Mouse (Mus musculus) kidney, adult 9 months (tissue): ENCODE data around the gene Trim46.

Experiments
- DNase-seq: peaks from one replicate; pipeline ENCODE4 v3.0.0; 2022

Trim46 gene

GRCm38 (mm10) chr3:89208075-89208657 lies 37.9 kb downstream of the Trim46 start:
- DNase-seq, result no peak

DNA sequence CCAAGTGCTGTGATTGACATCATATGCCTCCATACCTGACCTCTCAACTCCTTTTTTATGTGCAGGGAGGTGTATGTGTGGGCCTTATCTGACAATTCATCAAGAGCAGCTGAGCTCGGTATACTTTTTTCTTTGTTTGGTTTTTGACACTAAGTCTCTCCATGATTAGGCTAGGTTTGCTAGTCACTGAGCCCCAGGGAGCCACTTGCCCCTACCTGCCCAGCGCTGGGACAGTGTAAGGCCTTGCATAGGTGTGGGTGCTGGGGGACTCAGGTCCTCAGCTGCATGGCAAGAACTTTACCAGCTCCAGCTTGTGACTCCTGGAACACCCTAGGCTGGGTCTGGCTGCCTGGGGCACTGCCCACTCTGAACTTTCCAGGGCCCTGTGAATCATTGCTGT lies 39.4 kb downstream of the Trim46 start:
- no peak for DNase-seq

DNA sequence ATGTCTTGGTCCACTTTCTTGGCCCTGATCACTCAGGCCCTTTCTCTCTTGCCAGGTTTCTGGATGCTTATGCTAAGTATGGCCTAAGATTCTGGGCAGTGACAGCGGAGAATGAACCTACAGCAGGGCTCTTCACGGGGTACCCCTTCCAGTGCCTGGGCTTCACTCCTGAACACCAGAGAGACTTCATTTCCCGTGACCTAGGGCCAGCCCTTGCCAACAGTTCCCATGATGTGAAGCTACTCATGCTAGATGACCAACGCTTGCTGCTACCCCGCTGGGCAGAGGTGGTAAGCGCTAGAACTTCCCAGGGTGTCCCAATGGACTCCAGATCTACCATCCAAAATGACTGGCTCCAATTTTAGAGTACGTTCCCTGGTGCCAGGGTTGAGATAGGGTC lies 40.0 kb downstream of the Trim46 start:
- DNase-seq, result no peak

DNA sequence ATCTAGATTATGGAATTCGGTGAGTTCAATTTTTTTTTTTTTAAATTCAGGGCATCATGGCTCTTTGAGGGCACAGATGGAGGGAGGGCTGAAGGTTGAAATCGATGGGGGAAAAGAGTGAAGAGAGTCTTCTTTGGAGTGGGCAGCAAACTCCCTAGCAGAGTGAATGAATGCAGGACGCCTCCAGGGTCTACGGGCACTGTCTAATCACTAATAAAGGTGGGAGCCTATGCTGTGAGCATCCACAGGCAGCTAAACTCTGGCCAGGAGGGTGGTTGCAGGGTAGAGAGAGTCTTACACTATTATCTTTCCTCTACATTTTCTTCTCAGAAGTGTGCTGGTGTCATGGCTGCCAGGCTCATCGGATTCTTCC lies 43.0 kb downstream of the Trim46 start:
- no peak for DNase-seq

- DNase-seq, result peak; percentile 88
Observed at GRCm38 (mm10) chr3:89202253-89203141, 43.6 kb downstream of the Trim46 start, which contains the start of gene Gba. Gba (plus strand) TSS chr3:89202928.

DNA sequence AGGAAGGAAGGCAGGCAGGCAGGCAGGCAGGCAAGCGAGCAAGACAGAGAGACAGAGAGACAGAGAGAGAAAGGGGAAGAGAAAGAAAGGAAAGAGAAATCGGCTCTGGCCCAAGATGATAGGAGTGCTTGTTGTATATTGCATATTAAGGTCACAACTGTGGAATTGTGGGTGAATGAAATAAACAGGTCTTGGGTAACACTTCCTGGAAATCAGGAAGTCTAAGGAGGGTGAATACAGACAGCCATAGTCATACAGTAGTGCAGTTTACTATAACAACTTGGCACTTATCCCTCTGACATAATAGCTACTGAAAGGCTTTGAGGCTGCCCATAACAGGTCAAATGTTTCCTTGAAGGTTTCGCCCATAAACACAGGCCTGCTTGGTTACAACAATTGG lies 46.3 kb downstream of the Trim46 start:
- no peak for DNase-seq

GRCm38 (mm10) chr3:89195979-89196877 lies 49.9 kb downstream of the Trim46 start:
- DNase-seq, result peak; percentile 83

DNA sequence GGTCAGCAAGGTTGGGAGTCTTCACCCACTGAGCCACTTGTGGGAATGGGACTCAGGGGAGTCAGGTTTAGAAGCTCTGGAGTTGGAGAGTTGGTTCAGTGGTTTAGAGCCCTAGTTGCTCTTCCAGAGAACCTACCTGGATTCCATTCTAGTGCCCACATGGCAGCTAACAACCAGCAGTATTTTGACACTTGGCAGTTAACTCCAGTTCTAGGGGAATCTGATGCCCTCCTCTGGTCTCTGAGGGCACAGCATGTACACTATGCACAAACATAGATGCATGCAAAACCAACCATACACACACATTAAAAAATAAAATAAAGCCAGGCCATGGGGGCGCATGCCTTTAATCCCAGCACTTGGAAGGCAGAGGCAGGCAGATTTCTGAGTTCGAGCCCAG lies 52.3 kb downstream of the Trim46 start:
- DNase-seq, result no peak

GRCm38 (mm10) chr3:89193351-89193750 lies 52.8 kb downstream of the Trim46 start:
- DNase-seq, result no peak

DNA sequence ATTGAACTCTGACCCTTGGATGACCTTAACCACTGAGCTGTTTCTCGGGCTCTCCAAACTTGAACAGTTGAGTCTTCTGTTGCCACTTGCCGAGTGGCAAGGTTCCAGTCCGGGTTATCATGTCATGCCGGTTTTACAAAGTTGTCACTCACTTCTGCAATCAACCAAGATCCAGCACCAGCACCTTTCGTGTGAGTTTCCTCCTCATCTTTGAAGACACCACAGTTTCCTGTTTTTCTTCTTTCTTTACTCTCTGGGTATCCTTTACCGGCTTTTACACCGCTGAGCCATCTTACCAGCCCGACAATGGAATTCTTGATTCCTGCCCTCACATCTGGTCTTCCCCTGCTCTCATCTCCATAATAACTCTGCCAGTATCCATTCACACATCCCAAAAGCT lies 55.7 kb downstream of the Trim46 start:
- DNase-seq, result no peak

- DNase-seq, result no peak
Observed at GRCm38 (mm10) chr3:89188478-89188875, 57.6 kb downstream of the Trim46 start.

DNA sequence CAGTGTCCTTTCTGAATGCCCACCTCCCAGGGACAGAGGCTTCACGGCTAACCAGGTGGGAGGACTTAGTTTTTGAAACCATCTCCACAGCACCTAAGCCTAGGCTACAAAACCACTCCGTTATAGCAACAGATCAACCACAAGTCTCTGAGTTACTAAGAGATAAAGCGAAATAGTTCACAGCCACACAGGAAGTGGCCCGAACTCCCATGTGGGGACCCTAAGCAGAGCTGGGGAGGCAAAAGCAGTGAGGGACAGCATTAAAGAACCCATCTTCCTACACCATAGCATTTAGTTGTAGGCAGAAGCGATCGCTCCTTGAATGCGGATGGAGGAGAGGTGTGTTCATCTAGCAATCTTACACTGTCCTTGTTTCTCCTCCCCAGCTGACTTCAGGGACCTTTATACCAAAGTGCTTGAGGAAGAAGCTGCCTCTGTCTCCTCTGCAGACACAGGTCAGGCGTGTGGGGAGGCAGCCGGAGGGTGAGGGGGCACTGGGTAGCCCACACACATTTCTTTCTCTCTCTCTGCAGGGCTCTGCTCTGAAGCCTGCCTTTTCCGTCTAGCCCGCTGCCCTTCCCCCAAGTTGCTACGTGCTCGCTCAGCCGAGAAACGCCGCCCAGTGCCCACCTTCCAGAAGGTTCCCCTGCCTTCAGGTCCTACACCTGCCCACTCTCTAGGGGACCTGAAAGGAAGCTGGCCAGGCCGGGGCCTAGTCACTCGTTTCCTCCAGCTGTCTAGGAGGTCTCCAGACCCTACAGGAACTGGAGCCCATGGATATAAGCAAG lies 58.2 kb downstream of the Trim46 start:
- no peak for DNase-seq

GRCm38 (mm10) chr3:89187197-89187596 lies 58.9 kb downstream of the Trim46 start:
- DNase-seq, result no peak
